Mouse (Mus musculus) forebrain, embryonic 14.5 days (tissue): ENCODE results near the gene Slc46a1. TPM values are rescaled to one million over a fixed set of nuclear protein-coding genes. Genes with fewer than 3 reads are reported as not detected.

Experiments
- ATAC-seq: fragments of 200-750 bp; cut with Nextera tagmentation; 2 replicates; pipeline ENCODE4 v1.8.0; 2017; ENCODE audit warnings: mild to moderate bottlenecking, moderate library complexity
- DNase-seq: peaks from one replicate; pipeline ENCODE4 v3.0.0-alpha.2; 2015; ENCODE audit warnings: low spot score
- H3K27ac ChIP-seq: fragments of 300-500 bp; sonication (generic); 2 replicates; pipeline ENCODE4 v1.5.1; 2014; ENCODE audit warnings: low read depth, mild to moderate bottlenecking, control low read depth, low read length, moderate library complexity
- H3K27me3 ChIP-seq: fragments of 300-500 bp; sonication (generic); replicated peaks from 2 replicates; pipeline ENCODE4 v1.6.1; 2014; ENCODE audit warnings: low read length, control low read depth, mixed read lengths; ENCODE audit not compliant: control insufficient read depth, insufficient read depth
- H3K36me3 ChIP-seq: fragments of 300-500 bp; sonication (generic); 2 replicates; pipeline ENCODE4 v1.6.1; 2014; ENCODE audit warnings: low read length, control low read depth; ENCODE audit not compliant: control insufficient read depth, insufficient read depth
- H3K4me1 ChIP-seq: fragments of 300-500 bp; sonication (generic); 2 replicates; pipeline ENCODE4 v1.6.1; 2014; ENCODE audit warnings: antibody characterized with exemption, low read length, control low read depth; ENCODE audit not compliant: control insufficient read depth, insufficient read depth
- H3K4me2 ChIP-seq: fragments of 300-500 bp; sonication (generic); 2 replicates; pipeline ENCODE4 v1.6.1; 2014; ENCODE audit warnings: mild to moderate bottlenecking, control low read depth, low read length
- H3K4me3 ChIP-seq: fragments of 300-500 bp; sonication (generic); 2 replicates; pipeline ENCODE4 v1.5.1; 2014; ENCODE audit warnings: low read depth, low read length, control low read depth
- H3K9ac ChIP-seq: fragments of 300-500 bp; sonication (generic); 2 replicates; pipeline ENCODE4 v1.6.1; 2014; ENCODE audit warnings: mild to moderate bottlenecking, low read length, control low read depth, moderate library complexity
- H3K9me3 ChIP-seq: fragments of 300-500 bp; sonication (generic); replicated peaks from 2 replicates; pipeline ENCODE4 v1.6.1; 2016; ENCODE audit warnings: low read length, control low read depth, mixed read lengths; ENCODE audit not compliant: control insufficient read depth
- WGBS: fragments of 180-500 bp; shearing (Covaris S2); extraction: QIAGEN DNeasy Blood & Tissue Kit; methylation state at CpG from one replicate; pipeline ENCODE4 v1.1.7; 2014; 5-methylcytosine and 5-hydroxymethylcytosine counted together
- polyA plus RNA-seq: library from polyadenylated mRNA; unstranded; fragments of >200 nt; fragmentation: Nextera tagmentation; extraction: Ambion mirVana; gene quantifications from 2 replicates; pipeline ENCODE4 v1.2.1, GENCODE M21; 2014

The Slc46a1 gene
- polyA plus RNA-seq, 1 experiment from 2014 or later: 19.2 TPM

DNA sequence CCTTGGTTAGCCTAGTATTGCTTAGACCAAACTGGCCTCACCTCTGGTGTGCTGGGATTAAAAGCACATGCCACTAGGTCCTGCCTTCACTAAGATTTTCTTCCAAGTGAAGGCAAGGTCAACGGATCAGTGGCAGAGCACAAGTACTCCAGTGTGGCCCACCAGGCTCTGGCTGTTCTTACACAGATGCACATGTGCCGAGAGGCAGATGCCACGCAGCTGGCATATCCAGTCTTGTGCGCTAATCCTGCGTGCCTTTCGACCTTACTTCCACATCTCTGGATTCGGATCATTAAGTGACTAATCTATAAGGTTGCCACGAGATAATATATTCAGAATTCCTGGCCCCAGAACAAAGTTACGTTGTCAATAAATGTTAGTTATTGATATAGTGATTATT is 381 bp upstream of the Slc46a1 start:
- no peak overlapping the region for H3K27ac ChIP-seq

GRCm38 (mm10) chr11:78466242-78466912 is 880 bp downstream of the Slc46a1 start:
- no peaks in the 10 kb centered on the region for H3K9me3 ChIP-seq
- H3K4me1 ChIP-seq: peaks cover 6% of the 10 kb centered on the region; the same call in 1 of the 2 replicates
- H3K4me2 ChIP-seq: peak overlapping the region; percentile 82
- 47% methylated on average over 23 of the region's 23 CpGs for WGBS
- H3K27ac ChIP-seq: peak overlapping the region; percentile 86; the same call in 1 of the 2 replicates
- H3K4me3 ChIP-seq: peak overlapping the region; percentile 70
- no peaks in the 10 kb centered on the region for H3K27me3 ChIP-seq
- peak; percentile 5 for DNase-seq
- H3K36me3 ChIP-seq: peaks cover 2% of the 10 kb centered on the region; the same call in 1 of the 2 replicates
- ATAC-seq: peak; percentile 32
- H3K9ac ChIP-seq: peak overlapping the region; percentile 85

More for the DNA sequence above, 381 bp upstream of the Slc46a1 start:
- peak; percentile 22; the same call in 1 of the 2 replicates for ATAC-seq
- peak overlapping the region; percentile 82 for H3K4me2 ChIP-seq
- no peaks in the 10 kb centered on the region for H3K36me3 ChIP-seq
- no peaks in the 10 kb centered on the region for H3K9me3 ChIP-seq
- H3K4me3 ChIP-seq: peak overlapping the region; percentile 70
- peaks cover 6% of the 10 kb centered on the region; the same call in 1 of the 2 replicates for H3K4me1 ChIP-seq
- 25% methylated on average over 9 of the region's 9 CpGs for WGBS
- H3K27me3 ChIP-seq: no peaks in the 10 kb centered on the region
- DNase-seq: no peak
- peak overlapping the region; percentile 85; the same call in 1 of the 2 replicates for H3K9ac ChIP-seq

DNA sequence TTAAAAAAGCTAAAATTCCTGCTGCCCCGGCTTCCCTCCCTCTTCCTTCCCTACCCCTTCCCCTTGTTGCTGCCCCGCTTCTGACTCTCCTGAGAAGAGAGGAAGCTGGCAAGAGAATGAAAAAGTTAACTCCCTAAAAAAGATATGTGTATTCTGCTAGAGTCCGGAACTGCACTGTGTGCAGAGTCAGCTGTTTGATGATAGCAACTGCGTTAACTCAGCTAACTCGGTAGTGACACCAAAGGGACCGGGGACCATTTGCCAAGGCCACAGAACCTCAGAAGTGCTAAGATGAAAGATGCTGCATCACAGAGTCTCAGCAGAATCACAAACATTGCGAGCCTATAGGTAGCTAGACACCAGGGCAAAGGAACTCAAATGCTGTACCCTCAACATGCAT is 2.0 kb downstream of the Slc46a1 start:
- H3K27me3 ChIP-seq: no peaks in the 10 kb centered on the region
- no peak overlapping the region for H3K27ac ChIP-seq
- WGBS: 89% methylated on average over 7 of the region's 7 CpGs
- H3K36me3 ChIP-seq: peaks cover 6% of the 10 kb centered on the region
- H3K4me2 ChIP-seq: no peak overlapping the region
- no peak for DNase-seq
- no peak overlapping the region for H3K4me3 ChIP-seq
- ATAC-seq: no peak
- H3K4me1 ChIP-seq: peaks cover 6% of the 10 kb centered on the region; the same call in 1 of the 2 replicates
- H3K9me3 ChIP-seq: no peaks in the 10 kb centered on the region
- H3K9ac ChIP-seq: no peak overlapping the region

DNA sequence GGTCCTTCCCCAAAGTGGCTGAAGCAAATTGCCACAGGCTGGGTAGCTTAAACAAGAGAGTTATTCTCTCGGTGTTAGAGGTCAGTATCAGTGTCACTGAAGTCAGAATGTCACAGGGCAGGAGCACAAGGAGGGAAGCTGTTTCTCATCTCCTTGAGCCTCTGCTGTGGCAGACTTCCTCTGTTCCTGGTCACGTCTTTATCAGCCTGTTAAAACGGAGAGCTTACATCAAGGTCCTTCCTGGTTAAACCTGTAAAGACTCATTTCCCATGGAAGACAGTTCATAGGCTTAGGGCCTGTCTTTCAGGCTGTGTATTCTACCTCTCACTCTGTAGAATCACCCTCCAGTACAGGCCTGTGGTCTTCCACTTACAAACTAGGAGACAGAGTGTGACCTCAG is 2.4 kb downstream of the Slc46a1 start:
- Histone ChIP-seq H3K4me2 (no peak overlapping the region), H3K27me3 (no peaks in the 10 kb centered on the region), H3K27ac (no peak overlapping the region), H3K4me1 (peaks cover 6% of the 10 kb centered on the region; the same call in 1 of the 2 replicates), H3K4me3 (no peak overlapping the region), H3K9ac (no peak overlapping the region), H3K9me3 (no peaks in the 10 kb centered on the region), H3K36me3 (peaks cover 11% of the 10 kb centered on the region)
- no peak for ATAC-seq
- WGBS: 81% methylated on average over 3 of the region's 3 CpGs
- DNase-seq: no peak

- no peaks in the 10 kb centered on the region for H3K9me3 ChIP-seq
- H3K27me3 ChIP-seq: no peaks in the 10 kb centered on the region
- no peak overlapping the region for H3K27ac ChIP-seq
- no peak overlapping the region for H3K9ac ChIP-seq
- DNase-seq (no peak), ATAC-seq (no peak)
- 90% methylated on average over 10 of the region's 10 CpGs for WGBS
- peaks cover 23% of the 10 kb centered on the region for H3K36me3 ChIP-seq
- no peak overlapping the region for H3K4me3 ChIP-seq
- no peak overlapping the region for H3K4me2 ChIP-seq
- H3K4me1 ChIP-seq: peaks cover 2% of the 10 kb centered on the region; the same call in 1 of the 2 replicates
Observed at GRCm38 (mm10) chr11:78471326-78472103, 6.0 kb downstream of the Slc46a1 start.

- Histone ChIP-seq H3K4me2 (no peak overlapping the region), H3K27me3 (no peaks in the 10 kb centered on the region), H3K36me3 (peaks cover 31% of the 10 kb centered on the region), H3K4me1 (no peaks in the 10 kb centered on the region), H3K27ac (no peak overlapping the region), H3K9me3 (no peaks in the 10 kb centered on the region), H3K9ac (no peak overlapping the region), H3K4me3 (no peak overlapping the region)
- ATAC-seq: no peak
- 88% methylated on average over 3 of the region's 3 CpGs for WGBS
- no peak for DNase-seq
Observed at GRCm38 (mm10) chr11:78475289-78475688, 9.8 kb downstream of the Slc46a1 start.

GRCm38 (mm10) chr11:78483639-78484038 is 18.1 kb downstream of the Slc46a1 start:
- H3K9ac ChIP-seq: no peak overlapping the region
- H3K4me3 ChIP-seq: no peak overlapping the region
- no peak overlapping the region for H3K4me2 ChIP-seq
- peaks cover 69% of the 10 kb centered on the region for H3K36me3 ChIP-seq
- H3K27me3 ChIP-seq: 0 out of 2 replicates have a peak, but pooled peaks cover 2% of the 10 kb centered on the region
- ATAC-seq (no peak), DNase-seq (no peak)
- H3K9me3 ChIP-seq: no peaks in the 10 kb centered on the region
- 61% methylated on average over 7 of the region's 7 CpGs for WGBS
- no peaks in the 10 kb centered on the region for H3K4me1 ChIP-seq
- H3K27ac ChIP-seq: no peak overlapping the region

DNA sequence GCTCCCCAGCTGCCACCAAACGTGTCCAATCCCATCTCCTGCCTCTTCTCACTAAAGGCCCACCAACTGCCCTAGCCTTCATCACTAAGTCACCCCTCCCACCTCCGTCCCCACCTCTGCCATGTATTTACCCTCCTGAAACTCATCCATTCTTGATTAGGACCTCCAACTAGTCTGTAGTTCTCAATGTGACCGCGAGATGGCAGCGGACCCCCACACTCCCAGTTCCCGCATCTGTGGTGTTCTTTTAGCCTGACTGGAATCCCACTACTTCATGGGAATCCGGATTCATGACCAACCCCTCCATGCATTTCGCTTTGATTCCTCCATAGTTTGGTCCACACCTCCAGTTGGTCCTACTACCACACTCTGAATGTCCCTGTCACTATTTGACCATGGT is 22.7 kb downstream of the Slc46a1 start:
- peak; percentile 32; the same call in 1 of the 2 replicates for ATAC-seq
- Histone ChIP-seq H3K9me3 (no peaks in the 10 kb centered on the region), H3K36me3 (peaks cover 37% of the 10 kb centered on the region), H3K4me2 (no peak overlapping the region), H3K4me3 (no peak overlapping the region), H3K4me1 (peaks cover 10% of the 10 kb centered on the region), H3K27me3 (peaks cover 5% of the 10 kb centered on the region; the same call in 1 of the 2 replicates), H3K27ac (no peak overlapping the region), H3K9ac (no peak overlapping the region)
- WGBS: 3% methylated on average over 8 of the region's 8 CpGs
- DNase-seq: peak; percentile 85
